Mouse (Mus musculus) frontal cortex, postnatal 25 days (tissue): ENCODE data around the gene Herc4.
A peak's percentile ranks its signal among the peaks of the same experiment; 100 is the strongest.

ENCODE experiments used
- DNase-seq, 2 experiments: peaks; one replicate each; pipeline ENCODE4 v3.0.0; 2022; ENCODE audit warnings: low spot score in 2 of 2

The Herc4 gene

GRCm38 (mm10) chr10:63248421-63248820 lies 4.8 kb downstream of the Herc4 start:
- no peak for DNase-seq

GRCm38 (mm10) chr10:63258696-63259095 lies 15.1 kb downstream of the Herc4 start:
- DNase-seq, result no peak

- DNase-seq, result no peak
Measured at GRCm38 (mm10) chr10:63259340-63259739, 15.7 kb downstream of the Herc4 start.

DNA sequence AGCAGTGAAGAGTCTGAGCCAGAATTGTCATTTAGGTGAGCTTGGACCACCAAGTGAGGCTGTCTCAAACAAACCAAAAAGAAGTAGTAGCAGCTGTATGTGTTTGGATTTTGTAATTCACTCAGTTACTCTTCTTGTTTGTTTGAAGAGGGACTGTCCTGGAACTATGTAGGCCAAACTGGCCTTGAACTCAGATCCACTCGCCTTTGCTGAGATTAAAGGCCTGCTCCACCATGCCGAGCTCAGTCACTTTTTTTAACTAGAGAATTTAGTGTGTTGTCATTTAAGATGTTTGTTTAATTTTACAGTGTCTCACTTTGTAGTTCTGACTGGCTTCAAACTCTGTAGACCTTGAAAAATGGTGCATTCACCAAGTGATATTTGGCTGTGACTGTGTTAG lies 24.3 kb downstream of the Herc4 start:
- DNase-seq, result no peak

DNA sequence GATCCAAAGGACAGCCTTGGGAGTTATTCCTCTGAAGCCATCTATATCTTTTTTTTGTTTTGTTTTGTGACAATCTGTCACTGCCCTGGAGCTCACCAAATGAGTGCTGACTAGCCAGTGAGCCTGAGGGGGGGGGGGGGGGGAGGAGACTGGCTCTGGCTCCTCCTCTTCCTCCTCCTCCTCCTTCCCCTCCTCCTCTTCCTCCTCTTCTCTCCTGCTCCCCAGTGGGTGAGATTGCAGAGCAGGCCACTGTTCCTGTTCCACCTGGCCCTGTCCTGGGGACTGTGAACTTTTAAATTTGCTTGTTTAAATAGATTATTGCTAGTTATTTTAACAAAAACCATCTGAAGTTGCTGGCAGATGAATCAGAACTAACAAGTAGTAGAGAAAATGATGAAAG lies 28.8 kb downstream of the Herc4 start:
- no peak for DNase-seq

GRCm38 (mm10) chr10:63272868-63273267 lies 29.3 kb downstream of the Herc4 start:
- no peak for DNase-seq

DNA sequence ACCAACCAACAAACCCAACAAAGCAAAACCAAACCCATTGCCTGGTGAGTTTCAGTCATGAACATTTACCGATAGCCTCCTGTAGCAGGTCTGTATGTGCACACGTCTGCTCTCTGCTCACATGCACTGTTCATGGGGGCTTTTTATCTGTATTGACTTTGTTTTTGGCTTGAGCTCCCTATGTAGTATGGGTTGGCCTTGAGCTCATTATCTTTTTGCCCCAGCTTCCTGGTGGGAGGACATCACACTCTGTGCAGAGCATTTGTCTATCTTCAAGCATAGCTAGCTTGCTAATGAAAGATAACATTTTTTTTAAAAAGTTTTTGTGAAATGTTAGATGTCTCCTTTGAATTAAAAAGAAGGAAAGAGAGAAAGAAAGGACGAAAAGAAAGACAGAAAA lies 33.4 kb downstream of the Herc4 start:
- no peak for DNase-seq

DNA sequence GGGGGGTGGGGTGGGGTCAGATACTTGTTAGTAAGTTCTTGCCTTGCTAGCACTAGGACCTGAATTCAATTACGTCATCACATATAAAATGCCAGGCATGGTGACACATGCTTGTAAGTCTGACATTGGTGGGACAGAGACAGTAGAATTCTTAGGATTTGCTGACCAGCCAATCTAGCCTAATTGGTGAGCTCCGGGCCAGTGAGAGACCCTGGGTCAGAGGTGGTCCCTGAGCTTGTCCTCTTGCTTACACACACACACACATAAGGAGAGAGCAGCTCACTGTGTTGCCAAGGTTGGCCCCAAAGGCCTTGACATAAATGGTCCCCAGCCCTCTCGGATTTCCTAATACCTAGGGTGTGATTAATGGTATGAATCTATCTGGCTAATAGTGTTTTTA lies 36.2 kb downstream of the Herc4 start:
- no peak for DNase-seq

DNA sequence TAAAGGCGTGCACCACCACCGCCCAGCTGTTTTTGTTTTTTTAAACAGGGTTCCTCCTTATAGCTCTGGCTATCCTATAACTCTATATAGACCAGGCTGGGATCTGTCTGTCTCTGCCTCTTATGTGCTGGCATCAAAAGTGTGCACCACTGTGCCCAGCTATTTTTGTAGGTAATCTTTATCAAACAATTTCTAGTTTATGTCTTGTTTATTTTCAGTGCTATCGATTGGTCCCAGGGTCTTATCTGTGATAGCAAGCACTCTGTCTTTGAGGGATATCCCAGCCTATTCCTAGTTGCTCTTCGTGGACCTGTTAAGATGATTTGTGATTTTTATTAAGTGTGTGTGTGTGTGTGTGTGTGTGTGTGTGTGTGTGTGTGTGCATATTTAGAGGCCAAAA lies 38.8 kb downstream of the Herc4 start:
- no peak for DNase-seq

DNA sequence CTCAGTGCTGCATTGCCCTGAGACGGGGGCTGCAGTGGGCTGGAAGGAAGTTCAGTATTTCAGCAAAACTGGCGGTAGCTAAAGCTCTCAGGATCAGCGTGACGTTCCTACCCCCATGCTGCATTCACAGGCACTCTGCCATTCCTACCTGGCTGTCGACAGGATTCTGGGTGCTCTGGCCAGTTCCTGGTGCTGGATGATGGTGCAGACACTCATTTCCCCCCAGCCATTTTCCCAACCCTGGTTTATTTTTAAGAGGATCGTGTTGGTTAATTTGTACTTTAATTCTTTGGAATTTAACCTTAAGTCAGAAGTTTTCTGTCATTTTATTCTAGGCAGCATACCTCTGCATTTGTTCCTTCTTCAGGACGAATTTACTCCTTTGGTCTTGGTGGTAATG lies 39.2 kb downstream of the Herc4 start:
- DNase-seq, result no peak

DNA sequence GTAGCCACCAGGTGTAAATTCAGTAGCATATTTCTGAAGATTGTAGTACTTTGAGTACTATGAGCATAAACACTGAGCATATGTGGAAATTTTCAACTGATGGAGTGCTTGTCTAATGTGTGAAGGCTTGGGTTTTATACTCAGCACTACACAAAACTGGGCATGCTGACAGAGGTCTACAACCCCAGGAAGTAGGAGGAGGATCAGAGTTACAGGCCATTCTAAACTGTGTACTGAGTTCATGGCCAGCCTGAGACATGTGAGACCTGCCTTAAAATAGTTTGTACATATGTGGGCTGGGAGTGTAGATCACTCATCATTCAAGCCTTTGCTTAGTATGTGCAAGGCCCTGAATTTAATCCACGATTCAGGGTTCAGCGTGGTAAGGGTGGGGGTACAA lies 58.7 kb downstream of the Herc4 start:
- DNase-seq, result no peak

- peak; percentile 76 to 83 for DNase-seq
Measured at GRCm38 (mm10) chr10:63308582-63309366, 65.2 kb downstream of the Herc4 start.

- DNase-seq, result no peak
Measured at GRCm38 (mm10) chr10:63313726-63314125, 70.1 kb downstream of the Herc4 start.

DNA sequence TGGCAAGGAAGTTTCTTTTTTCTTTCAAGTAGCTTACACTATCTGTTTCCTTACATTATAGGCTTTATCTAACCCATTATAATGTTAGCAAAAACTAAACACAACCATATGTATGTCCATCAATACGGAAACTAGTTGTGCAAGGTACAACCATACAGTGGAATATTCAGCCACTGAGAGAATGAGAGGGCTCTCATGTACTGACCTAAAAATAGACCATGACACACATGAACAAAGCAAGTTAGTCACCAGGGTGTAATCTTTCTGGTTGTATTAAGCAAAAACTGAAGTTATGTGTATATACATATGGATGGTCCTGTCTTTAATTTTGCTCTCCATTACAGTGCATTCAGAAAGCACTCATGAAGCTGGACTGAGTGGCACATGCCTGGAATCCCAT lies 83.5 kb downstream of the Herc4 start:
- no peak for DNase-seq

DNA sequence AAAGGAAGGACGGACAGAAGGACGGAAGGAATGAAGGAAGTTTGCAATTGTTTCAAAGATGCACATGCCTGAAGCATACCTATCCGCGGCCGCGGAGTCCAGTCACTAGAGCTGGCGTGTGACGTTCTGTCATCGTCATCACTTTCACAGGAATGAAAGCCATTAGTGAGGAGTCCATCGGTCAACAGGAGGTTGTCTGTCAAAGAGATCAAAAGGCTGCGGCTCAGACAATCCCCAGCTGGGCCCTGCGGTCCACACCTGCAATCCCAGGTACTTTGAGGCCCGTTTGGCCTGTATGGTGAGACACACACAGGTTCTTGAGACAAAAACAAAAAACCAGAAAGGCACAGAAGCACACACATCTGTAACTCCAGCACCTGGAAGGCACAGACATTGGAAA lies 93.3 kb downstream of the Herc4 start:
- DNase-seq, result no peak

GRCm38 (mm10) chr10:63337326-63337725 lies 93.7 kb downstream of the Herc4 start:
- no peak for DNase-seq

GRCm38 (mm10) chr10:63337951-63338836 lies 94.6 kb downstream of the Herc4 start:
- DNase-seq, result peak in 1 of 2 experiments; percentile 30

DNA sequence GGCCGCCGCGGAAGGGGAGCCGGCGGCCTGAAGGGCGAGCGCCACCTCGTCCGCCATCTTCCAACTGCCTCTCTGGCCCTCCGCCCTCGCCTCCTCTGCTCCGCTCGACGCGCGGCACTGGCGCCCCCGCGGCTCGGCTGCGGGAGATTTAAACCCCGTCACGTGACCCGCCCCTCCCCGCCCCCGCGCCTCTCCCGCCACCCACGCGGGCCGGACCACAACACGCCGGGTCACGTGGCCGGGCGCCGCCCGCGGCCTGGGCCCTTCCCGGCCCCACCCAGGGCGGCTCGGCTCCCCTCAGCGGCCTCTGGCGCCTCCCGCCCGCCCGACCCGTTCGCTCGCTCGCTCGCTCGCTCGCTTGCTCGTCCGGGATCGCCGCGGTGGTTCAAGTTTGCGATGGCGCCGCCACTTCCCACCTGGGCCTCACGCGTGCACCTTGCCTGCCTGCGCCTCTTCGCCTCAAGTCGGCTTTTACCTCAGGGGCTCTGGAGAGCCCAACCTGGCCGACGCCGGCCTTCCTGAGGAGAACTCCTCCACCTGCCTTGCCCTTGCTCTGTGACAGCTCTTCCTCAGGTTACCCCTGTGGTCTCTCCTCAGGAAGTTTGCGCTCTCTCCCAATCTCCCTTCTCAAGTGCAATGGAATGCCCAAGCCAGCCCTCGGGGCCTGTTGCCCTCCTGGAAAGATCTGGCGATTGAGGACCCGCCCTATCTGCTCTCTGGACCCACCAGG lies 95.5 kb downstream of the Herc4 start:
- peak; percentile 50 to 68 for DNase-seq

DNA sequence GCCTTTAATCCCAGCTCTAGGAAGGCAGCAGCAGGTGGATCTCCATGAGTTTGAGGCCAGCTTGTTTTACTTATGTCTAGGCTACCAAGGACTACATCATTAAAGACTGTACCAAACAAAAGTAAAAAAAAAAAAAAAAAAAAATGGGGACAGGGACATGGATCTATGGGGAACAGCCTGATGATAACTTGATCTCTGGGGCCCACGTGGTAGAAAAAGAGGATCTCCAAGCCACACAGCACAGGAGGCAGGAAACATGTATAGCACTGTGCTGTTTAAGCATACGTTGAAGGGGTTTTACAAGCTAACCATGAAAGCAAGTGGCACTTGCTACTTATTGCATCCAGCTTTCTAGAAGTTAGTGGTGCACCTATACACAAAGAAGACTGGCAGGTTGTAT lies 97.7 kb downstream of the Herc4 start:
- DNase-seq, result no peak

DNA sequence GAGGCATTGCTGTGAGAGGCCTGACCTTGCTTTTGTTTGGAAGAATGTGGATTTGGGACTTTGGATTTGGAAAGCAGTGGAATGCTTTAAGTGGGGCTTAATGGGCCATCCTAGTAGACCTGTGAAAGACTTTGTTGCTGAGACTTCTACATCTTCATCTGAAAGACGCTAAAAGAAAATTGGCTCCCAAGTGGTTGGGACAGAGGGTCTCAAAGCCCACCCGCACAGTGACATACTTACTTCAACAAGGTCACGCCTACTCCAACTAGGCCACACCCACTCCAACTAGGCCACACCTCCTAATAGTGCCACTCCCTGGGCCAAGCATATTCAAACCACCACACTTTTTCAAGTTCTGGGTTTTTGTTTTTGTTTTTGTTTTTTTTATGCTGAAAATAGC lies 101.1 kb downstream of the Herc4 start:
- DNase-seq, result no peak

GRCm38 (mm10) chr10:63348291-63348690 lies 104.7 kb downstream of the Herc4 start:
- no peak for DNase-seq

- no peak for DNase-seq
Measured at GRCm38 (mm10) chr10:63350666-63351065, 107.1 kb downstream of the Herc4 start.
